Mouse (Mus musculus) CH12.LX (cell line): ENCODE measurements around the gene Gpr158. TPM values are rescaled to one million over a fixed set of nuclear protein-coding genes. Genes with fewer than 3 reads are reported as not detected.

ENCODE experiments used
- DNase-seq: peaks from one replicate; pipeline ENCODE4 v3.0.0-alpha.2; 2013; ENCODE audit errors: extremely low read depth
- H3K27ac ChIP-seq: 2 replicates; pipeline ENCODE4 v1.5.1; 2012; ENCODE audit warnings: low read depth, mild to moderate bottlenecking, control low read depth, moderate library complexity; ENCODE audit not compliant: insufficient read depth
- H3K27me3 ChIP-seq: replicated peaks from 2 replicates; pipeline ENCODE3; 2012; ENCODE audit warnings: inconsistent platforms
- H3K36me3 ChIP-seq, 2 experiments: replicated peaks in 1 of 2; 2 replicates each; pipeline versions ENCODE3 to v1.6.1; 2012; ENCODE audit warnings: inconsistent platforms in 1 of 2, low read length in 1 of 2, mild to moderate bottlenecking in 1 of 2, mixed read lengths in 1 of 2, moderate library complexity in 1 of 2; ENCODE audit not compliant: control insufficient read depth in 1 of 2, insufficient read depth in 1 of 2
- H3K4me1 ChIP-seq, 2 experiments: 2 replicates each; pipeline ENCODE4 v1.6.1; 2012; ENCODE audit warnings: inconsistent platforms in 1 of 2, moderate library complexity in 1 of 2; ENCODE audit not compliant: insufficient read depth in 2 of 2, control insufficient read depth in 1 of 2
- H3K4me2 ChIP-seq: 2 replicates; pipeline ENCODE4 v1.6.1; 2012; ENCODE audit warnings: low read depth, mild to moderate bottlenecking, control low read depth; ENCODE audit not compliant: poor library complexity, insufficient read depth, severe bottlenecking
- H3K4me3 ChIP-seq, 3 experiments: fragments of 150-350 bp in 1 of 3; sonication (generic) in 1 of 3; replicated peaks in 1 of 3; 2 replicates each; pipeline versions ENCODE3 to v1.5.1; 2011 to 2012; ENCODE audit warnings: low read depth in 2 of 3, low read length in 2 of 3, mild to moderate bottlenecking in 2 of 3, moderate library complexity in 2 of 3, control low read depth in 1 of 3, improper control_type of control experiment in 1 of 3, inconsistent platforms in 1 of 3, mixed read lengths in 1 of 3; ENCODE audit not compliant: poor library complexity in 1 of 3
- H3K79me2 ChIP-seq: replicated peaks from 2 replicates; pipeline ENCODE4 v1.6.1; 2012; ENCODE audit warnings: mild to moderate bottlenecking, moderate library complexity; ENCODE audit not compliant: control insufficient read depth, poor library complexity, insufficient read depth, severe bottlenecking; ENCODE audit errors: extremely low read depth
- H3K9ac ChIP-seq: 2 replicates; pipeline ENCODE4 v1.6.1; 2012; ENCODE audit warnings: low read depth, mild to moderate bottlenecking, control low read depth, moderate library complexity; ENCODE audit not compliant: insufficient read depth
- H3K9me3 ChIP-seq: replicated peaks from 2 replicates; pipeline ENCODE3; 2012; ENCODE audit warnings: low read length, inconsistent platforms, mixed read lengths
- CHD1 ChIP-seq: IDR thresholded peaks from 2 replicates; pipeline ENCODE4 v1.6.1; 2012; ENCODE audit warnings: low read depth, low read length, improper control_type of control experiment, inconsistent platforms
- CHD2 ChIP-seq: IDR thresholded peaks from 2 replicates; pipeline ENCODE4 v1.6.1; 2011; ENCODE audit warnings: low read length, improper control_type of control experiment
- CTCF ChIP-seq, 2 experiments: IDR thresholded peaks in 1 of 2; conservative IDR thresholded peaks in 1 of 2; 2 replicates each; pipeline ENCODE4 v1.5.1; 2011 to 2012; ENCODE audit warnings: low read depth in 2 of 2, low read length in 2 of 2, improper control_type of control experiment in 1 of 2, inconsistent platforms in 1 of 2, mild to moderate bottlenecking in 1 of 2, moderate library complexity in 1 of 2
- E2F4 ChIP-seq: IDR thresholded peaks from 2 replicates; pipeline ENCODE4 v1.6.1; 2011; ENCODE audit warnings: low read depth, low read length, improper control_type of control experiment; ENCODE audit not compliant: insufficient replicate concordance
- HCFC1 ChIP-seq: IDR thresholded peaks from 2 replicates; pipeline ENCODE4 v1.6.1; 2012; ENCODE audit warnings: low read depth, mild to moderate bottlenecking, inconsistent platforms, low read length, improper control_type of control experiment
- MXI1 ChIP-seq: IDR thresholded peaks from 2 replicates; pipeline ENCODE4 v1.6.1; 2011; ENCODE audit warnings: mild to moderate bottlenecking, low read depth, low read length, improper control_type of control experiment
- MYC ChIP-seq: IDR thresholded peaks from 2 replicates; pipeline ENCODE4 v1.6.1; 2011; ENCODE audit warnings: low read depth, mild to moderate bottlenecking, improper control_type of control experiment, low read length
- RCOR1 ChIP-seq: conservative IDR thresholded peaks from 2 replicates; pipeline ENCODE4 v1.6.1; 2012; ENCODE audit warnings: low read depth, mild to moderate bottlenecking, inconsistent platforms, low read length, improper control_type of control experiment
- SIN3A ChIP-seq: IDR thresholded peaks from 2 replicates; pipeline ENCODE4 v1.6.1; 2012; ENCODE audit warnings: low read length, improper control_type of control experiment, inconsistent platforms
- USF1 ChIP-seq: IDR thresholded peaks from 2 replicates; pipeline ENCODE4 v1.6.1; 2014; ENCODE audit warnings: low read depth, mild to moderate bottlenecking, inconsistent platforms, low read length, improper control_type of control experiment
- dilution Hi-C: fragments of 300-500 bp; cut with MboI; formaldehyde crosslinking; loops from 2 replicates; pipeline ENCODE4 v1.14.3; 2020; ENCODE audit warnings: low sequenced_read_pairs; ENCODE audit not compliant: extremely low pct_unique_long_range_greater_than_20kb, extremely low pct_ligation_motif_present
- in situ Hi-C: fragments of 300-500 bp; cut with MboI; formaldehyde crosslinking; loops from 3 replicates; pipeline ENCODE4 v1.14.3; 2019; ENCODE audit warnings: low sequenced_read_pairs, low pct_ligation_motif_present, low pct_unique_long_range_greater_than_20kb, mixed read lengths
- polyA plus RNA-seq: library from polyadenylated mRNA; unstranded; fragments of >175 nt; gene quantifications from 2 replicates; pipeline ENCODE4 v1.2.1, GENCODE M21; 2012; ENCODE audit warnings: low read depth; ENCODE audit not compliant: insufficient read length
- total RNA-seq, 2 experiments: library from RNA; depleted of rRNA; stranded (reverse); fragments of 300-350 nt in 1 of 2; fragments of >200 nt in 1 of 2; gene quantifications; 2 replicates each; pipeline ENCODE4 v1.2.3; 2012 to 2014

Gene Gpr158
- total and polyA plus RNA-seq, 3 experiments = not detected

GRCm38 (mm10) chr2:21864061-21864460 is 496.7 kb downstream of the Gpr158 start:
- H3K9ac ChIP-seq = no peak overlapping the region
- H3K4me2 ChIP-seq = no peak overlapping the region
- no peak for DNase-seq
- no peak for TF ChIP-seq E2F4
- no peak for TF ChIP-seq RCOR1
- TF ChIP-seq MYC = no peak
- no peak for TF ChIP-seq HCFC1
- TF ChIP-seq SIN3A = no peak
- TF ChIP-seq MXI1 = no peak
- TF ChIP-seq CTCF (conservative IDR thresholded peaks at IDR 0.05 in 1 of 2, IDR thresholded peaks at IDR 0.05 in 1 of 2; ENCODE audit: low read depth in 2 of 2, low read length in 2 of 2) = no peak
- no peak for TF ChIP-seq USF1
- TF ChIP-seq CHD2 = no peak
- no peak for TF ChIP-seq CHD1
- no peak overlapping the region for H3K27ac ChIP-seq
- no peaks in the 10 kb centered on the region for H3K4me1 ChIP-seq
- in situ Hi-C loops (no loop called here), dilution Hi-C loops (no loop called here)
- no peak overlapping the region for H3K4me3 ChIP-seq
- no peaks in the 10 kb centered on the region for H3K9me3 ChIP-seq
- H3K79me2 ChIP-seq = no peaks in the 10 kb centered on the region
- H3K27me3 ChIP-seq = no peaks in the 10 kb centered on the region
- H3K36me3 ChIP-seq = no peaks in the 10 kb centered on the region

Other genes with a start within 250 kb of the Gpr158 start
- gene Enkur, start 162.2 kb upstream of the Gpr158 start, total RNA-seq (2012; rRNA removed) = 0.13 and 0.21 TPM in 2 replicates
- 0.20 and 0.64 TPM in 2 replicates for gene Enkur, start 162.2 kb upstream of the Gpr158 start, total RNA-seq (2014; rRNA removed)
- 0.39 and 0.48 TPM in 2 replicates for gene Enkur, start 162.2 kb upstream of the Gpr158 start, polyA plus RNA-seq
- gene Thnsl1, start 161.8 kb upstream of the Gpr158 start, total RNA-seq (2012; rRNA removed) = 3.7 and 5.0 TPM in 2 replicates
- 5.3 and 6.1 TPM in 2 replicates for gene Thnsl1, start 161.8 kb upstream of the Gpr158 start, total RNA-seq (2014; rRNA removed)
- gene Thnsl1, start 161.8 kb upstream of the Gpr158 start, polyA plus RNA-seq = 5.9 and 6.2 TPM in 2 replicates